Mouse (Mus musculus) embryonic fibroblast, embryonic 13.5 days (primary cell): ENCODE measurements at regions not wholly inside any gene's neighbourhood (a gene's known extent, or its start where the extent isn't known, plus 50 kb on each side); places are given as distances from the start of the nearest gene placed in this dataset.

Source experiments
- CTCF ChIP-seq: IDR thresholded peaks from 2 replicates; pipeline ENCODE4 v1.5.1; 2011; ENCODE audit warnings: mild to moderate bottlenecking, control low read depth, low read length, moderate library complexity, borderline replicate concordance; ENCODE audit not compliant: insufficient read depth
- POLR2A ChIP-seq: IDR thresholded peaks from 2 replicates; pipeline ENCODE4 v1.6.1; 2011; ENCODE audit warnings: low read depth, mild to moderate bottlenecking, control low read depth, low read length, moderate library complexity

DNA sequence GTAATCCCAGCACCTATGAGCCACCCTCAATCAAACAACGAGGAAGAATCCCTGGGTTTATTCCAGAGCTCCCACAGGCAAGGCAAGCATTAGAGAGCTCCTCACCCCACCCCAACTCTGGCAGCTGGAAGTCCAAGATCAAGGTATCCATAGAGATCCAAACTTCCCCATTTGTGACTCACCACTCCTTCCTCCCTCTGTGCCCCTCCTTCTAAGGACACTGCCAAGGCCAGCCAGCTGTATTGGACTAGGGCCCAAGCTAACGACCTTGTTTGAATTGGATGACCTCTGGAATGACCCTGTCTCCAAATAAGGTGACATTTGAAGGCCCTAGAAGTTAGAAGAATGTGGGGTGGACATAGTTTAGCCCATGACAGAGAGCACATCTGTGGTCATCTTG is 208.0 kb downstream of the Bcor start:
- TF ChIP-seq POLR2A: no peak
- no peak for TF ChIP-seq CTCF
